Mouse (Mus musculus) liver, embryonic 11.5 days (tissue): ENCODE data around the gene Gprasp1. TPM values are rescaled to one million over a fixed set of nuclear protein-coding genes. Genes with fewer than 3 reads are reported as not detected.
A peak's percentile ranks its signal among the peaks of the same experiment; 100 is the strongest.
"Not testable (repeated sequence)": the region's sequence is repeated elsewhere in the genome, so short reads cannot be mapped to it uniquely, and the experiment has no call there.

ENCODE experiments used
- ATAC-seq: fragments of 200-750 bp; cut with Nextera tagmentation; replicated peaks from 2 replicates; pipeline ENCODE4 v1.8.0; 2017; ENCODE audit warnings: moderate number of reproducible peaks, mild to moderate bottlenecking, moderate TSS enrichment, moderate library complexity; ENCODE audit not compliant: low FRiP score
- DNase-seq: peaks from one replicate; pipeline ENCODE4 v3.0.0-alpha.2; 2017; ENCODE audit warnings: low spot score
- H3K27ac ChIP-seq: fragments of 300-500 bp; sonication (generic); 2 replicates; pipeline ENCODE4 v1.5.1; 2014; ENCODE audit warnings: mild to moderate bottlenecking, low read depth, low read length, control low read depth
- H3K27me3 ChIP-seq: fragments of 300-500 bp; sonication (generic); replicated peaks from 2 replicates; pipeline ENCODE4 v1.6.1; 2014; ENCODE audit warnings: low read length, mixed read lengths; ENCODE audit not compliant: control insufficient read depth, insufficient read depth
- H3K36me3 ChIP-seq: fragments of 300-500 bp; sonication (generic); 2 replicates; pipeline ENCODE4 v1.6.1; 2014; ENCODE audit warnings: mild to moderate bottlenecking, low read length, moderate library complexity, mixed read lengths; ENCODE audit not compliant: control insufficient read depth, insufficient read depth
- H3K4me1 ChIP-seq: fragments of 300-500 bp; sonication (generic); replicated peaks from 2 replicates; pipeline ENCODE4 v1.6.1; 2014; ENCODE audit warnings: low read length, mixed read lengths; ENCODE audit not compliant: control insufficient read depth, insufficient read depth
- H3K4me2 ChIP-seq: fragments of 300-500 bp; sonication (generic); 2 replicates; pipeline ENCODE4 v1.6.1; 2014; ENCODE audit warnings: mild to moderate bottlenecking, control low read depth, moderate library complexity
- H3K4me3 ChIP-seq: fragments of 300-500 bp; sonication (generic); 2 replicates; pipeline ENCODE4 v1.5.1; 2014; ENCODE audit warnings: low read depth, low read length, control low read depth
- H3K9ac ChIP-seq: fragments of 300-500 bp; sonication (generic); 2 replicates; pipeline ENCODE4 v1.6.1; 2014; ENCODE audit warnings: low read depth, low read length, control low read depth
- H3K9me3 ChIP-seq: fragments of 300-500 bp; sonication (generic); 2 replicates; pipeline ENCODE4 v1.6.1; 2016; ENCODE audit warnings: low read length, inconsistent platforms, mixed read lengths; ENCODE audit not compliant: control insufficient read depth
- WGBS: fragments of 180-500 bp; shearing (Covaris S2); extraction: QIAGEN DNeasy Blood & Tissue Kit; methylation state at CpG from one replicate; pipeline ENCODE4 v1.1.7; 2014; 5-methylcytosine and 5-hydroxymethylcytosine counted together
- polyA plus RNA-seq: library from polyadenylated mRNA; unstranded; fragments of >200 nt; fragmentation: Nextera tagmentation; extraction: Ambion mirVana; gene quantifications from 2 replicates; pipeline ENCODE4 v1.2.1, GENCODE M21; 2014

The Gprasp1 gene
- polyA plus RNA-seq, 1 experiment from 2014 or later: 24.2 TPM

DNA sequence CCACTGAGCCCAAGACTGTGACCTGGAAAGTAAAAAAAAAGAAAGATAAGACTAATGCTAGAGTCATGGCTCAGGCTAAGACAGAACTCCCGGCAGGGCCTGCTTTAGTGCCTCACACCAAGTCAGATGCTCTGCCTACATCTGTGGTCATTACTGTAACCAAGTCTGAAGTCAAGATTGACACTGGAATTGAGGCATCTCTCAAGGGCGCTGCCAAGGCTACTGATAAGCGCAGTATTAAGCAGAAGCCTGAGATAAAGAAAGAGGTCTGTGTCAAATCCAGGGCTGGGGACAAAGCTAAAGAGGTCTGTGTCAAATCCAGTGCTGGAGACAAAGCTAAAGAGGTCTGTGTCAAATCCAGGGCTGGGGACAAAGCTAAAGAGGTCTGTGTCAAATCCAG is 2.8 kb downstream of the Gprasp1 start:
- not testable (repeated sequence) for DNase-seq, H3K4me2 ChIP-seq, H3K36me3 ChIP-seq, H3K4me3 ChIP-seq, H3K9me3 ChIP-seq, H3K27me3 ChIP-seq, ATAC-seq, H3K27ac ChIP-seq, H3K9ac ChIP-seq, H3K4me1 ChIP-seq
- 92% methylated on average over 3 of the region's 3 CpGs for WGBS

DNA sequence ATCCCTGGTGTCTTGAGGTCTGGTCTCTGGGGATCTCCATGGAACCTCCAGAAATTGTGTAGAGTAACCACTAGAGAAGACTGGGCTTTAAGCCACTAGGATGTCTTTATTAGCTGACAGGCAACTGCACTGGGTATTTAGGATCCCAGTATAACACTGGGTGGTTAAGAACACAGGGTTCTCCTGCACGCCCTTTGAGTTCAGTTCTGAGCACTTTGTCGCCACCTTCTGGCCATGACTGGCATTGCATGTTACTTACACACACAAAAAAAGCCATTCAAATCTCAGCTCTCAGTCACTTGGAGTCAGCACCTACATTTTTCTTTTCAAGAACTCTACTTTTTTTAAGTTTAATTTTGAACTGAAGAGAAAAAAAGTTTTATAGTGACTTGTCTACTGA is 10.3 kb downstream of the Gprasp1 start:
- no peak overlapping the region for H3K27ac ChIP-seq
- H3K4me3 ChIP-seq: no peak overlapping the region
- DNase-seq: peak; percentile 37
- H3K4me1 ChIP-seq: no peaks in the 10 kb centered on the region
- no peak overlapping the region for H3K4me2 ChIP-seq
- 4% methylated on average over 2 of the region's 2 CpGs for WGBS
- no peaks in the 10 kb centered on the region for H3K9me3 ChIP-seq
- H3K27me3 ChIP-seq: no peaks in the 10 kb centered on the region
- H3K36me3 ChIP-seq: no peaks in the 10 kb centered on the region
- 0 out of 2 replicates have a peak, but pooled peaks have one; percentile 39 for ATAC-seq
- H3K9ac ChIP-seq: no peak overlapping the region

DNA sequence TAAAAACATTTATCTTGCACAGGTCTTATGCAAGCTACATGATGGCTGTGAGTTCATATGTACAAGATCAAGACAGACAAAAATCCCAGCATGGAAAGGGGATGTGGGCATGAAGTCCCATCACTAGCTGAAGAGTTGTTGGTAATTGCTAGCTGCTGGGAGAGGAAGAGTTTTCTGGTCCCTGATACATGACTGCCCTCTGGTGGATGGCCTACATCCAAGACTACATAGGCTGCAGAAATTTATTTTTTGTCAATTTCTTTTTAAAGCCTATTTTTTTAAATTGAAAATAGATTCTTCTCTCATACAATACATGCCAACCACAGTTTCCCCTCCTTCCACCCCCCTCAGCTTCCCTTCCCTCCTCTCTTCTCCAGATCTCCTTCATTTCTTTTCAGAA is 19.2 kb downstream of the Gprasp1 start:
- H3K9me3 ChIP-seq: no peaks in the 10 kb centered on the region
- H3K4me3 ChIP-seq: no peak overlapping the region
- ATAC-seq (no peak), DNase-seq (no peak)
- H3K27me3 ChIP-seq: no peaks in the 10 kb centered on the region
- no peak overlapping the region for H3K9ac ChIP-seq
- H3K4me2 ChIP-seq: no peak overlapping the region
- no peak overlapping the region for H3K27ac ChIP-seq
- no peaks in the 10 kb centered on the region for H3K36me3 ChIP-seq
- H3K4me1 ChIP-seq: no peaks in the 10 kb centered on the region

DNA sequence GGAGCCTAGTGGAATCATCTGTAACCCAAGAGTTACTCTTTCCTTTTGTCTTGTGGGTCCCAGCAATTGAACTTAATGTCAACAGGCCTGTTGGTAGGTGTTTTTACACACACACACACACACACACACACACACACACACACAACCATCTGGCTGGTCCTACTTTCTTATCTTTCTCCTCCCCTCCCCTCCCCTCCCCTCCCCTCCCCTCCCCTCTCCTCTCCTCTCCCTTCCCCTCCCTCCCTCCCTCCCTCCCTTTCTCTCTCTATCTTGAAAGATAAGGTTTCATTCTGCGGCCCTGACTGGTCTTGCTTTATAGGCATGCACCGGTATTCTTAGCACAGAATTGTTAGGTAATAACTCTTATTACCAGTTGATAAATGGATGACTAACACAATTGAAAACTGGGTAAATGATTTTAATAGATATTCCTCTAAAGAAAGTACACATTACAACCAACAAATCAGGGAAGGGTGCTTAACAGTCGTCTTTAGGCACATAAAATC is 25.6 kb downstream of the Gprasp1 start:
- H3K4me3 ChIP-seq: no peak overlapping the region
- H3K36me3 ChIP-seq: no peaks in the 10 kb centered on the region
- 59% methylated on average over 2 of the region's 3 CpGs for WGBS
- peak; percentile 56 for ATAC-seq
- H3K4me2 ChIP-seq: no peak overlapping the region
- DNase-seq: no peak
- H3K9ac ChIP-seq: no peak overlapping the region
- no peak overlapping the region for H3K27ac ChIP-seq
- H3K27me3 ChIP-seq: no peaks in the 10 kb centered on the region
- no peaks in the 10 kb centered on the region for H3K4me1 ChIP-seq
- H3K9me3 ChIP-seq: no peaks in the 10 kb centered on the region

DNA sequence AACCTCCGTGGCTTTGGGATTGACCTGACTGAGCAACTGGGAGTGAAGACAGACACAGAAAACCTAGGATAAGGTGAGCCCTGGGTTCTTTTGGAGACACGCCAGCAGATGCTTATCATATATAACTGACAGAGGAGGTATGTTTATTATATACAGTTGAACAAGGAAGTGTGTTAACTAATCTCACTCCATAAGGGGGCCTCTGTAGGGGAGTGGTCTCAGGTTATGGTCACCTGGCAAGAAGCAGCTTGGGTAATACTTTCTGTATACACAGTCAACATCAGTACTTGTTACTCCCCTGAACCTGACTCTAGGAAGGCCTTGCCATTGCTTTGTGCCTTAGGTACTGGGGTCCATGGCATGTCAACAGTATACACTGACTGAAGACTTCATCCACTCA is 26.0 kb downstream of the Gprasp1 start:
- Histone ChIP-seq H3K27me3 (no peaks in the 10 kb centered on the region), H3K9me3 (no peaks in the 10 kb centered on the region), H3K4me1 (no peaks in the 10 kb centered on the region), H3K27ac (no peak overlapping the region), H3K36me3 (no peaks in the 10 kb centered on the region), H3K4me2 (no peak overlapping the region), H3K4me3 (no peak overlapping the region), H3K9ac (no peak overlapping the region)
- DNase-seq (no peak), ATAC-seq (no peak; the same call in 1 of the 2 replicates)
- 58% methylated on average over 2 of the region's 2 CpGs for WGBS

DNA sequence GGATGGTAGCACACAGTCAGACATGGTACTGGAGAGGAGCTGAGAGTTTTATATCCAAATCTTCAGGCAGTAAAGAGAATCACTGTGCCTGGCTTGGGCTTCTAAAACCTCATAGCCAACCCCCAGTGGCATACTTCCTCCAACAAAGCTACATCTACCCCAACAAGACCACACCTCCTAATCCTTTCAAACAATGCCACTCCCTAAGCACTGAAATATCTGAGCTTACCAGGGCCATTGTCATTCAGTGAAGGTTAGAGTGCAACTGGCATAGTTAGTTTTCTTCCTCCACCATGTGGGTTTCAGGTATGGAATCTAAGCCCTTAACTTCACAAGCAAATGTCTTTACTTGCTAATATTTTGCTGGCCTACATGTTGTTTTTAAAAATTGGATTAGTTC is 49.0 kb downstream of the Gprasp1 start:
- H3K27ac ChIP-seq: no peak overlapping the region
- no peak for ATAC-seq
- no peaks in the 10 kb centered on the region for H3K36me3 ChIP-seq
- no peaks in the 10 kb centered on the region for H3K4me1 ChIP-seq
- H3K9me3 ChIP-seq: no peaks in the 10 kb centered on the region
- H3K9ac ChIP-seq: no peak overlapping the region
- H3K4me3 ChIP-seq: no peak overlapping the region
- H3K4me2 ChIP-seq: no peak overlapping the region
- DNase-seq: no peak
- H3K27me3 ChIP-seq: no peaks in the 10 kb centered on the region

DNA sequence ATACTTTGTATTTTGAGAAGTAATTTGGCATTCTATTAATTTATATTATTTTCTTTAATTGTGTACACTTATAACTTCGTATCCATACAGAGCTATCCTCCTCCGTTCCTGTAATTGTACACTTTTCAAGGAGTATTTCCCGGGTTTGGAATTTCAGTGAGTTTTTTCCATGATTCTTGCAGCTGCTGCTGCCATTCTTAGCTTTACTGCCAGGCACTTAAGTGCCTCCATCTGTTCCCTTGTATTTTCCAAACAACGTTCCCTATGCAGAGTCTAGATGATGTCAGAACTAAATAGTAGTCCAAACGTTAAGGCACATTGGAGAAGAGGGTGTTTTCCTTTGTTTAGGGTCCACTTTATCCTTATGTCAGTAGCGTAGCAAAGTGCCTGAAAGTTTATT is 49.8 kb downstream of the Gprasp1 start:
- Histone ChIP-seq H3K4me1 (no peaks in the 10 kb centered on the region), H3K4me3 (no peak overlapping the region), H3K9ac (no peak overlapping the region), H3K27ac (no peak overlapping the region), H3K27me3 (no peaks in the 10 kb centered on the region), H3K36me3 (no peaks in the 10 kb centered on the region), H3K9me3 (no peaks in the 10 kb centered on the region), H3K4me2 (no peak overlapping the region)
- DNase-seq: no peak
- ATAC-seq: no peak
- WGBS: 77% methylated on average over 6 of the region's 6 CpGs

DNA sequence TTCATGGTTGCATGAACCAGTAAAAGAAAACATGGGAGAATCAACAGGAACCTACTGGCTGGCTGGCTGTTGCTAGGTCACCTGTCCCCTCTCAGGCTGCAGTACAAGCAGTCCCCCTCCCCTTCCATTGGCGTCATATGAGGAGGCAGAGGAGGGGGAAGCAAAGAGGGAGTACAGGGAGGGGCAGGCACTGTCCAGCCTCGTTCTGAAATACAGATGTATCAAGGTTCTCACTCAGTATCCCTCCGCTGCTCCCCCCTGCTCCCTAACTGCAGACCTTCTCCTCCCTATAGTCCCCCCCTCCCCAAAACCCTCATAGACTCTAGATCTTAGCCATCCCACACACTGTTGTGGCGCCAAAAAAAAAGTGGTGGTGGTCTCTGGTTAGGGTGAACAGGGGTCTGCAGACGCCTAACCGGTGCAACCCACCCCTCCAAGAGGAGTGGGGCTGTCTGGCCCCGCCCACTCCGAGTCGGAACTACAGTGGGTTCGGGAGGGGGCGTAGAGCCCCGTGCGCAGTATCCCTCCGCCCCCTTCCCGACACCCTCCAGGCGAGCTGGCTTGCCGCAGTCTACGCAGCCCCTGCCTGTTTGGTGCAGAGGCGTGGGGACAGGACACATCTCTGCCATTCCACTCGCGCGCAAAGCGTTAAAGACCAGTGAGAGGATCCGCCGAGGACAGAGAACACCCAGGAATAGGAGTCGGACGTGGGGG is 53.2 kb downstream of the Gprasp1 start:
- not testable (repeated sequence) for H3K27me3 ChIP-seq, H3K27ac ChIP-seq, H3K4me1 ChIP-seq, H3K9me3 ChIP-seq, H3K36me3 ChIP-seq
- Histone ChIP-seq H3K4me3 (peak overlapping the region; percentile 57), H3K4me2 (peak overlapping the region; percentile 70), H3K9ac (0 out of 2 replicates have a peak overlapping the region, but pooled peaks have one; percentile 43)
- ATAC-seq: peak; percentile 83
- DNase-seq: peak; percentile 44
- 15% methylated on average over 25 of the region's 27 CpGs for WGBS
